Mouse (Mus musculus) forebrain, embryonic 11.5 days (tissue): Measurements from ENCODE around the gene Rap1b. TPM values are rescaled to one million over a fixed set of nuclear protein-coding genes. Genes with fewer than 3 reads are reported as not detected.
A peak's percentile ranks its signal among the peaks of the same experiment; 100 is the strongest.

Source experiments
- ATAC-seq: fragments of 200-750 bp; cut with Nextera tagmentation; replicated peaks from 2 replicates; pipeline ENCODE4 v1.8.0; 2017; ENCODE audit warnings: moderate TSS enrichment; ENCODE audit not compliant: low FRiP score
- DNase-seq: peaks from one replicate; pipeline ENCODE4 v3.0.0-alpha.2; 2017; ENCODE audit warnings: low spot score
- H3K27ac ChIP-seq: fragments of 300-500 bp; sonication (generic); 2 replicates; pipeline ENCODE4 v1.5.1; 2014; ENCODE audit warnings: low read depth, low read length
- H3K27me3 ChIP-seq: fragments of 300-500 bp; sonication (generic); 2 replicates; pipeline ENCODE4 v1.6.1; 2014; ENCODE audit warnings: mild to moderate bottlenecking, low read length, mixed read lengths; ENCODE audit not compliant: control insufficient read depth, insufficient read depth
- H3K36me3 ChIP-seq: fragments of 300-500 bp; sonication (generic); 2 replicates; pipeline ENCODE4 v1.6.1; 2014; ENCODE audit warnings: mild to moderate bottlenecking, low read length, moderate library complexity, mixed read lengths; ENCODE audit not compliant: control insufficient read depth, insufficient read depth
- H3K4me1 ChIP-seq: fragments of 300-500 bp; sonication (generic); replicated peaks from 2 replicates; pipeline ENCODE4 v1.6.1; 2014; ENCODE audit warnings: low read length, mixed read lengths; ENCODE audit not compliant: control insufficient read depth, insufficient read depth
- H3K4me2 ChIP-seq: fragments of 300-500 bp; sonication (generic); 2 replicates; pipeline ENCODE4 v1.6.1; 2014; ENCODE audit warnings: low read depth, mild to moderate bottlenecking, low read length, moderate library complexity, mixed read lengths; ENCODE audit not compliant: severe bottlenecking
- H3K4me3 ChIP-seq: fragments of 300-500 bp; sonication (generic); 2 replicates; pipeline ENCODE4 v1.5.1; 2014; ENCODE audit warnings: low read depth, low read length
- H3K9ac ChIP-seq: fragments of 300-500 bp; sonication (generic); 2 replicates; pipeline ENCODE4 v1.6.1; 2014; ENCODE audit warnings: low read length
- H3K9me3 ChIP-seq: fragments of 300-500 bp; sonication (generic); 2 replicates; pipeline ENCODE4 v1.6.1; 2016; ENCODE audit warnings: low read length, mixed read lengths; ENCODE audit not compliant: control insufficient read depth
- WGBS: fragments of 180-500 bp; shearing (Covaris S2); extraction: QIAGEN DNeasy Blood & Tissue Kit; methylation state at CpG from one replicate; pipeline ENCODE4 v1.1.7; 2014; 5-methylcytosine and 5-hydroxymethylcytosine counted together
- polyA plus RNA-seq: library from polyadenylated mRNA; unstranded; fragments of >200 nt; fragmentation: Nextera tagmentation; extraction: Ambion mirVana; gene quantifications from 2 replicates; pipeline ENCODE4 v1.2.1, GENCODE M21; 2014

Rap1b gene
- polyA plus RNA-seq, 1 experiment from 2014 or later = 156 TPM

DNA sequence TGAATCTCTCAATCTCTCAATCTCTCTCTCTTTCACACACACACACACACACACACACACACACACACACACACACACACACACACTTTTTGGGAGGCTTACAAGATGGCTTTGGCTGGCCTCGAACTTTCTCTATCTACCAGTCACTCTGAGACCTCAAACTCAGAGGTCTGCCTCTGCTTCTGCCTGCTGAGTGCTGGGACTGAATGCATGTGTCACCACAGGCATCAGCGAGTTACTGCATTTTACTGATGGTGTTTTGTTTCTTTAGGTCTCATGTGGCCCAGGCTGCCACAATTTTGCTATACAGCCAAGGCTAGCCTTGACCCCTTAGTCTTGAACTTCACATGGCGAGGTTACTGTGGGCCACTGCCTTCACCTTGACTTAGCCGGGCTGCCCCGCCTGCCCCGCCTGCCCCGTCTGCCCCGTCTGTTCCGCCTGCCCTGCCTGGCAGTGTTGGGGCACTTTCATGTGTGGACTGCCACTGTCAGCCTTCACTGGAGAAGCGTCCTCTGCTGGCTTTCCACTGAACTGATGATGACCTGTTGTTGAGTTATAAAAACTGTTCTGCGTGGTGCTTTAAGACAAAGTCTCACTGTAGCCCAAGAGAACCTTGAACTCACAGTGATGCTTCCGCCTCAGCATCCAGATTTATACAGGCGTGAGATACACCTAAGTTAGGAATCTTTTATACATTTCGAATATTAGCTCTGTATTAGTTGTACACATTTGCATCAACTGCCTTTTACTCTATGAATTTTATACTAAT, 63.2 kb downstream of the Rap1b start:
- H3K9ac ChIP-seq = no peak overlapping the region
- peak; percentile 45 for DNase-seq

DNA sequence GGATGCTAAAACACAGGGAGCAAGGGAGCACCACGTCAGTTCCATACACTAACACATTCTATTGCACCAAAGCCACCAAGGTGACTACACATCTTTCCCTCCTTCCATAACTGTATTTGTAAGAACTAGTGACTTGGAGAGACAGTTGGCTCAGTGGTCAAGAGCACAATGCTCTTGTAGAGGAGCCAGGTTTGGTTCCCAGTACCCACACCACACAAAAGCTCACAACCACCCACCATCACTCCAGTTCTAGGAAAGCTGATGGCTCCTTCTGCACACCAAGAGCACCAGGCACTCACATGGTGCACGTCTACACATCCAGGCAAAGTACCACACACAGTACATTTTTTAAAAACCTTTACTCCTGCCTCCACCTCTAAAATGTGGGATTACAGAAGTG, 63.8 kb downstream of the Rap1b start:
- 89% methylated on average over 2 of the region's 2 CpGs for WGBS
- Histone ChIP-seq H3K4me2 (no peak overlapping the region), H3K4me1 (no peaks in the 10 kb centered on the region), H3K9ac (no peak overlapping the region), H3K27me3 (no peaks in the 10 kb centered on the region), H3K9me3 (no peaks in the 10 kb centered on the region), H3K36me3 (peaks cover 18% of the 10 kb centered on the region), H3K27ac (no peak overlapping the region), H3K4me3 (no peak overlapping the region)
- DNase-seq (peak; percentile 25), ATAC-seq (no peak)

More for the DNA sequence above, 63.2 kb downstream of the Rap1b start:
- Histone ChIP-seq H3K36me3 (peaks cover 18% of the 10 kb centered on the region), H3K9me3 (no peaks in the 10 kb centered on the region), H3K4me1 (no peaks in the 10 kb centered on the region), H3K27me3 (no peaks in the 10 kb centered on the region), H3K4me2 (no peak overlapping the region), H3K27ac (no peak overlapping the region), H3K4me3 (no peak overlapping the region)
- 94% methylated on average over 14 of the region's 14 CpGs for WGBS
- ATAC-seq = no peak

DNA sequence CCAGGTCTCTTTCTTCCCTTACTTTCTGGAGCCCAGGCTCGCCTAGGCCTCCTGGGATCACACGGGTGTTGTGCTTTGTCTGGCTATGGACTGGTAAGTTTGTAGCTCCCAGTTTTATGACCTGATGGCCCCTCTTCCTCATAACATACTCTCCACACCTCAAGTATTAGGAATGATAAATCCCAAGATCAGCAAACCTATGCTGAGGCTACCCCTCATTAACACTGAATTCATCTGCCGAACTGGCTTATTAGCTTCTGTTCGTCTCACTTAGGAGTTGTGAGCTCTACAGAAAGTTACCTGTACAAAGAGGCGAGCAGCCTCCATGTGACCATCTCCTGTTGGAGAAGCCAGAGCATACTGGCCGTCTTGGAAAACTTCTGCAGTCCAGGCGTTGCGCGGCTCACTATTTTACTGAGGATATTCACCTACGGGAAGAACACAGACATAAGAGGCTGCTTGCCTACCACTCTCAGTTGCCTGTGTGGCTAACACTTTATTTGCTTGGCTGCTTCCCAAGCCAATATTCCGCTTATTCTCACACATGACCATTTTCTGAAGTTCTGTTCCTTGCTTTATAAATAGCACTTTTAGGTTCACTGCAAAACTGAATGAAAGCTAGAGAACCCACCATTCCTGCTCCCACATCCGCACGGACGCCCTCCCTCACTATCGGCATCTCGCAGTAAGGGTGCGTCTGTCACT, 64.7 kb downstream of the Rap1b start:
- no peak overlapping the region for H3K9ac ChIP-seq
- no peaks in the 10 kb centered on the region for H3K27me3 ChIP-seq
- peaks cover 13% of the 10 kb centered on the region; the same call in 1 of the 2 replicates for H3K36me3 ChIP-seq
- H3K4me3 ChIP-seq = no peak overlapping the region
- WGBS = 95% methylated on average over 17 of the region's 17 CpGs
- no peak for DNase-seq
- no peaks in the 10 kb centered on the region for H3K9me3 ChIP-seq
- H3K4me1 ChIP-seq = no peaks in the 10 kb centered on the region
- no peak for ATAC-seq
- H3K4me2 ChIP-seq = no peak overlapping the region
- no peak overlapping the region for H3K27ac ChIP-seq

GRCm38 (mm10) chr10:117780306-117780911, 65.4 kb downstream of the Rap1b start:
- no peak for DNase-seq
- no peaks in the 10 kb centered on the region for H3K27me3 ChIP-seq
- H3K4me2 ChIP-seq = no peak overlapping the region
- WGBS = 97% methylated on average over 6 of the region's 6 CpGs
- no peaks in the 10 kb centered on the region for H3K4me1 ChIP-seq
- H3K36me3 ChIP-seq = peaks cover 8% of the 10 kb centered on the region; the same call in 1 of the 2 replicates
- ATAC-seq = no peak
- H3K4me3 ChIP-seq = no peak overlapping the region
- H3K27ac ChIP-seq = no peak overlapping the region
- H3K9me3 ChIP-seq = no peaks in the 10 kb centered on the region
- H3K9ac ChIP-seq = no peak overlapping the region

- H3K4me2 ChIP-seq = no peak overlapping the region
- no peak overlapping the region for H3K9ac ChIP-seq
- H3K9me3 ChIP-seq = no peaks in the 10 kb centered on the region
- H3K27ac ChIP-seq = no peak overlapping the region
- WGBS = 92% methylated on average over 8 of the region's 8 CpGs
- no peak overlapping the region for H3K4me3 ChIP-seq
- ATAC-seq = no peak
- no peak for DNase-seq
- no peaks in the 10 kb centered on the region for H3K27me3 ChIP-seq
- peaks cover 7% of the 10 kb centered on the region; the same call in 1 of the 2 replicates for H3K36me3 ChIP-seq
- no peaks in the 10 kb centered on the region for H3K4me1 ChIP-seq
Observed at GRCm38 (mm10) chr10:117779581-117780305, 66.1 kb downstream of the Rap1b start.

DNA sequence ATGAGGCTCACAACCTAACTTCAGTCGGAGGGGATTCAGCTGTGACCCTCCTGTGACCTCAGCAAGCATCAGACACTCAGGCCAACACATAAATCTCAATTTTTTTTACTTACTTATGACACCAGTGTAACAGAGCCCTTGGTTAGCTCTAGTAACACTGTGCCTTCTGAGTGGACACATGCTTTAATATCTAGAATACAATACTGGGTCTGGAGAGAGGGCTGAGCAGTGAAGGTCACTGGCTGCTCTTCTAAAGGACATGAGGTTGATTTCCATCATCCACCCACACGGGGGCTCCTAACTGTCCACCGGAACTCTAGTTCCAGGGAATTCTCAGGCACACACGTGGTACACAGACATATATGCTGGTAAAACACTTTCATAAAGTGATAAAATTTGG, 66.9 kb downstream of the Rap1b start:
- Histone ChIP-seq H3K4me2 (no peak overlapping the region), H3K9me3 (no peaks in the 10 kb centered on the region), H3K4me1 (no peaks in the 10 kb centered on the region), H3K4me3 (no peak overlapping the region), H3K27ac (no peak overlapping the region), H3K27me3 (no peaks in the 10 kb centered on the region), H3K36me3 (peaks cover 6% of the 10 kb centered on the region; the same call in 1 of the 2 replicates), H3K9ac (no peak overlapping the region)
- no peak for ATAC-seq
- WGBS = 92% methylated on average over 4 of the region's 4 CpGs
- DNase-seq = no peak

DNA sequence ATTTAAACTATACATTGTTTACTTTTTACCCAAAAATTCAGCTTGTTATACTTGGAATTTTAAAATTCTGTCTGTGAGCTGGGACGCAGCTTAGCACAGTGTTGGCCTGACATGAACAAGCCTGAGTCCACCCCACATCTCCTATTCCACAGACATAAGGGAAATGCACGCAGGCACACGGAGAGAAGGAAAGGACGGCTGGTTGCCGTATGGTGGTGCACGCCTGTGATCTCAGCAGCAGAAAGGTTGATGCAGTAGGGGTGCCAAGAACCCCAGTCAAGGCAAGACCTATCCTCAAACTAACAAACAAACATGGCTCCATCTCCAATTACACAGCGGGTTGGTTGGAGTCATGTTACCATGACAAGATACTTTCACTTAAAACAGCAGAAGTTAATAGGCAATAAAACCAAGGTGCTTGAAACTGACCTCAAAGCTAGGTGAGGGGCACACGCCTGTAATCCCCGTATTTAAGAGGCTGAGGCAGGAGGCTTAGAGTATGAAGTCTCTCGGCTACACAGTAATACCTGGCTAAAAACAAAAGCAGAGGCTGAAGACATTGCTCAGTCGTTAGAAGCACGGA, 67.4 kb downstream of the Rap1b start:
- Histone ChIP-seq H3K4me3 (no peak overlapping the region), H3K4me2 (no peak overlapping the region), H3K27ac (no peak overlapping the region), H3K9ac (no peak overlapping the region), H3K27me3 (no peaks in the 10 kb centered on the region), H3K36me3 (peaks cover 6% of the 10 kb centered on the region; the same call in 1 of the 2 replicates), H3K9me3 (no peaks in the 10 kb centered on the region), H3K4me1 (no peaks in the 10 kb centered on the region)
- no peak for DNase-seq
- 94% methylated on average over 12 of the region's 12 CpGs for WGBS
- ATAC-seq = no peak
